Mouse (Mus musculus) embryonic fibroblast, embryonic 13.5 days (primary cell): ENCODE data around the gene Rnf34. TPM values are rescaled to one million over a fixed set of nuclear protein-coding genes. Genes with fewer than 3 reads are reported as not detected.

ENCODE experiments used
- H3K27ac ChIP-seq: 2 replicates; pipeline ENCODE4 v1.5.1; 2012; ENCODE audit warnings: low read length, control low read depth, inconsistent platforms; ENCODE audit not compliant: insufficient read depth
- H3K4me1 ChIP-seq: 2 replicates; pipeline ENCODE4 v1.6.1; 2011; ENCODE audit warnings: low read length; ENCODE audit not compliant: control insufficient read depth, insufficient read depth
- H3K4me3 ChIP-seq: 2 replicates; pipeline ENCODE4 v1.5.1; 2011; ENCODE audit warnings: mild to moderate bottlenecking, control low read depth, low read length; ENCODE audit not compliant: insufficient read depth
- CTCF ChIP-seq: IDR thresholded peaks from 2 replicates; pipeline ENCODE4 v1.5.1; 2011; ENCODE audit warnings: mild to moderate bottlenecking, control low read depth, low read length, moderate library complexity, borderline replicate concordance; ENCODE audit not compliant: insufficient read depth
- POLR2A ChIP-seq: IDR thresholded peaks from 2 replicates; pipeline ENCODE4 v1.6.1; 2011; ENCODE audit warnings: low read depth, mild to moderate bottlenecking, control low read depth, low read length, moderate library complexity
- polyA plus RNA-seq: library from polyadenylated mRNA; stranded (reverse); fragments of >200 nt; gene quantifications from 2 replicates; pipeline ENCODE4 v1.2.4, GENCODE M21; 2011; ENCODE audit warnings: low read depth; ENCODE audit not compliant: missing spikeins, insufficient read length

Gene Rnf34
- polyA plus RNA-seq, result 28.2 and 32.7 TPM in 2 replicates

- peak within 1 kb of the TSS; percentile 73 for H3K4me3 ChIP-seq
- 0 out of 2 replicates have a peak, but pooled peaks cover 2% of the 10 kb centered on the region for H3K4me1 ChIP-seq
- no peak for TF ChIP-seq CTCF
- TF ChIP-seq POLR2A, result peak; percentile 99
- H3K27ac ChIP-seq, result peak within 1 kb of the TSS; percentile 47
Observed at GRCm38 (mm10) chr5:122849521-122850318, at the start of gene Rnf34. Gene Rnf34 (plus strand): TSS chr5:122850048.

- no peak for TF ChIP-seq POLR2A
- no peak for TF ChIP-seq CTCF
- Histone ChIP-seq H3K4me1 (no peaks in the 10 kb centered on the region), H3K4me3 (no peak overlapping the region), H3K27ac (no peak overlapping the region)
Observed at GRCm38 (mm10) chr5:122800345-122801010, 49.4 kb upstream of the Rnf34 start.

- TF ChIP-seq CTCF (no peak), POLR2A (no peak)
- Histone ChIP-seq H3K4me3 (no peak overlapping the region), H3K4me1 (no peaks in the 10 kb centered on the region), H3K27ac (no peak overlapping the region)
Observed at GRCm38 (mm10) chr5:122801684-122802083, 48.2 kb upstream of the Rnf34 start.

GRCm38 (mm10) chr5:122802706-122803105 lies 47.1 kb upstream of the Rnf34 start:
- Histone ChIP-seq H3K27ac (no peak overlapping the region), H3K4me3 (no peak overlapping the region), H3K4me1 (no peaks in the 10 kb centered on the region)
- TF ChIP-seq POLR2A, result no peak
- no peak for TF ChIP-seq CTCF

GRCm38 (mm10) chr5:122805503-122805902 lies 44.3 kb upstream of the Rnf34 start:
- H3K27ac ChIP-seq, result no peak overlapping the region
- no peak for TF ChIP-seq CTCF
- no peak for TF ChIP-seq POLR2A
- no peak overlapping the region for H3K4me3 ChIP-seq

GRCm38 (mm10) chr5:122811364-122812079 lies 38.3 kb upstream of the Rnf34 start:
- Histone ChIP-seq H3K4me1 (no peaks in the 10 kb centered on the region), H3K27ac (no peak overlapping the region), H3K4me3 (no peak overlapping the region)
- TF ChIP-seq POLR2A (no peak), CTCF (peak; percentile 43; the same call in 1 of the 2 replicates)

More at GRCm38 (mm10) chr5:122805503-122805902, 44.3 kb upstream of the Rnf34 start:
- H3K4me1 ChIP-seq, result no peaks in the 10 kb centered on the region

GRCm38 (mm10) chr5:122812699-122813098 lies 37.1 kb upstream of the Rnf34 start:
- no peak overlapping the region for H3K4me3 ChIP-seq
- TF ChIP-seq CTCF, result no peak
- TF ChIP-seq POLR2A, result no peak
- no peak overlapping the region for H3K27ac ChIP-seq
- H3K4me1 ChIP-seq, result no peaks in the 10 kb centered on the region

GRCm38 (mm10) chr5:122820777-122821523 lies 28.9 kb upstream of the Rnf34 start, which contains the start of gene Anapc5:
Gene Anapc5 (minus strand): TSS chr5:122821339.
- TF ChIP-seq POLR2A, result peak; percentile 87
- TF ChIP-seq CTCF, result no peak
- peak within 1 kb of the TSS; percentile 85 for H3K4me3 ChIP-seq
- H3K27ac ChIP-seq, result peak within 1 kb of the TSS; percentile 79
- 0 out of 2 replicates have a peak, but pooled peaks cover 4% of the 10 kb centered on the region for H3K4me1 ChIP-seq

- TF ChIP-seq POLR2A, result no peak
- TF ChIP-seq CTCF, result no peak
- Histone ChIP-seq H3K4me3 (peak overlapping the region; percentile 43), H3K27ac (peak overlapping the region; percentile 76), H3K4me1 (0 out of 2 replicates have a peak, but pooled peaks cover 4% of the 10 kb centered on the region)
Observed at GRCm38 (mm10) chr5:122821524-122821885, 28.3 kb upstream of the Rnf34 start.
